Mouse (Mus musculus) heart, embryonic 12.5 days (tissue): ENCODE results near the gene Limch1. TPM values are rescaled to one million over a fixed set of nuclear protein-coding genes. Genes with fewer than 3 reads are reported as not detected.

Source experiments
- ATAC-seq: fragments of 200-750 bp; cut with Nextera tagmentation; 2 replicates; pipeline ENCODE4 v1.8.0; 2017; ENCODE audit warnings: moderate TSS enrichment, moderate library complexity; ENCODE audit not compliant: insufficient number of reproducible peaks, low FRiP score
- H3K27ac ChIP-seq: fragments of 300-500 bp; sonication (generic); 2 replicates; pipeline ENCODE4 v1.5.1; 2016; ENCODE audit warnings: mild to moderate bottlenecking, moderate library complexity; ENCODE audit not compliant: poor library complexity, severe bottlenecking
- H3K27me3 ChIP-seq: fragments of 300-500 bp; sonication (generic); replicated peaks from 2 replicates; pipeline ENCODE4 v1.6.1; 2016; ENCODE audit warnings: mild to moderate bottlenecking, moderate library complexity
- H3K36me3 ChIP-seq: fragments of 300-500 bp; sonication (generic); 2 replicates; pipeline ENCODE4 v1.6.1; 2016; ENCODE audit warnings: mild to moderate bottlenecking, moderate library complexity
- H3K4me1 ChIP-seq: fragments of 300-500 bp; sonication (generic); replicated peaks from 2 replicates; pipeline ENCODE4 v1.6.1; 2016; ENCODE audit warnings: mild to moderate bottlenecking
- H3K4me2 ChIP-seq: fragments of 300-500 bp; sonication (generic); 2 replicates; pipeline ENCODE4 v1.6.1; 2016; ENCODE audit warnings: mild to moderate bottlenecking, moderate library complexity
- H3K4me3 ChIP-seq: fragments of 300-500 bp; sonication (generic); 2 replicates; pipeline ENCODE4 v1.5.1; 2016; ENCODE audit warnings: mild to moderate bottlenecking
- H3K9ac ChIP-seq: fragments of 300-500 bp; sonication (generic); 2 replicates; pipeline ENCODE4 v1.6.1; 2016; ENCODE audit warnings: mild to moderate bottlenecking, moderate library complexity
- H3K9me3 ChIP-seq: fragments of 300-500 bp; sonication (generic); replicated peaks from 2 replicates; pipeline ENCODE4 v1.6.1; 2016; ENCODE audit warnings: mild to moderate bottlenecking, moderate library complexity
- WGBS: fragments of 180-500 bp; shearing (Covaris S2); methylation state at CpG from one replicate; pipeline ENCODE4 v1.1.7; 2016; 5-methylcytosine and 5-hydroxymethylcytosine counted together
- polyA plus RNA-seq: library from polyadenylated mRNA; unstranded; fragments of >200 nt; fragmentation: Nextera tagmentation; extraction: Ambion mirVana; gene quantifications from 2 replicates; pipeline ENCODE4 v1.2.1, GENCODE M21; 2016

Limch1 gene
- polyA plus RNA-seq, 1 experiment from 2014 or later = 25.0 TPM

DNA sequence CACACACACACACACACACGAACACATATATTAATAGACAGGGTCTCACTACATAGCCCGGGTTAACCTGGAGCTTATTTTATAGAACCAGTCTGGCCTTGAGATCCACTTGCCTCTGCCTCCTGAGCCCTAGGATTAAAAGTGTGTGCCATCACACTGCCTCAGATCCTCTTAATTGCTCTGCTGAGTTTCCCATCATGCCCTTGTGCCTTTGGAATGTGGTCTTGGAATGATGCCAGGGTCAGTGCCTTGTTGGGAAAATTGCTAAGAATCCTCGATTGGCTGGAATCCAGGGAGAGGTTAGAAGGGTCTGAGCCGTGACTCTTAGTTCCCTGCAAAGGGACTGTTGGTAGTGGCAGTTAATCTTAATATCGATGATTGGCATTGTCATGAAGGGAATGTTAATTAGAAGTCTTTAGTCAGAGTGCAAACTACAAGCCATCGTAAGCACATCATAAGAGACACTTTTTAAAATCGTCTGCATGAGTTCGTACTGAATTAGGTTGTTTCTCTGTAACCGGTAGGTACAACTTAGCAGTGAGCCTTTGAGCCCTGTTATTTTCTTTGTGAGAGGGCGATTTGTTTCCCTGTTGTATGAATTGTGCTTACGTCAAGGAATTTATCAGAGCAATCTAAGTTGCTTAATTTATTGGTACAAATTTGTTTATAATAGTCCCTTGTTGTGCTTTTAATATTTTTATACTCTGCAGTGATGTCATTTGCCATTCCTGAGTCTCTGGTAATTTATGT is 109.9 kb downstream of the Limch1 start:
- no peak overlapping the region for H3K27ac ChIP-seq
- 67% methylated on average over 11 of the region's 11 CpGs for WGBS
- no peaks in the 10 kb centered on the region for H3K27me3 ChIP-seq
- H3K4me3 ChIP-seq = no peak overlapping the region
- H3K9me3 ChIP-seq = no peaks in the 10 kb centered on the region
- H3K4me1 ChIP-seq = peaks cover 21% of the 10 kb centered on the region
- H3K36me3 ChIP-seq = no peaks in the 10 kb centered on the region
- no peak for ATAC-seq
- no peak overlapping the region for H3K4me2 ChIP-seq
- H3K9ac ChIP-seq = no peak overlapping the region

DNA sequence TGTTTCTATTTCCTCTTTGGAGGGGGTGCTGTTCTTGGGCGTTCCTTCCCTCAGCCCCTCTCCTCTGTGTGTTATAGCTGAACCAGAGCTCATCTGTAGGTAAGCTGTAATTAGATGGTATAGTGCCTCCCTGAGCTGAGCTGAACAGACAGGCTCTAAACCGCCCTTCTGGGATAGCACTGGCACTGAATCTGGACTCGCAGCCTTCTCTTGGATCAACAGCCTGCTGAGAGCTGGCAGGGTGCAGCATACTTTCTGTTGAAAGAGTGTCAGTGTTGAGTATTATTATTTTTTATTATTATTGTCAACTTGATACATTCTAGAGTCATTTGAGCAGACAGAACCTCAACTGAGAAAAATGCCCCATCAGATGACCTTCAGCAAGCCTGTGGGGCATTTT is 113.9 kb downstream of the Limch1 start:
- no peak for ATAC-seq
- no peaks in the 10 kb centered on the region for H3K9me3 ChIP-seq
- peaks cover 33% of the 10 kb centered on the region for H3K4me1 ChIP-seq
- no peaks in the 10 kb centered on the region for H3K36me3 ChIP-seq
- H3K27me3 ChIP-seq = no peaks in the 10 kb centered on the region
- no peak overlapping the region for H3K4me3 ChIP-seq
- H3K27ac ChIP-seq = no peak overlapping the region
- H3K4me2 ChIP-seq = no peak overlapping the region
- WGBS = 87% methylated on average over 3 of the region's 3 CpGs
- H3K9ac ChIP-seq = no peak overlapping the region

DNA sequence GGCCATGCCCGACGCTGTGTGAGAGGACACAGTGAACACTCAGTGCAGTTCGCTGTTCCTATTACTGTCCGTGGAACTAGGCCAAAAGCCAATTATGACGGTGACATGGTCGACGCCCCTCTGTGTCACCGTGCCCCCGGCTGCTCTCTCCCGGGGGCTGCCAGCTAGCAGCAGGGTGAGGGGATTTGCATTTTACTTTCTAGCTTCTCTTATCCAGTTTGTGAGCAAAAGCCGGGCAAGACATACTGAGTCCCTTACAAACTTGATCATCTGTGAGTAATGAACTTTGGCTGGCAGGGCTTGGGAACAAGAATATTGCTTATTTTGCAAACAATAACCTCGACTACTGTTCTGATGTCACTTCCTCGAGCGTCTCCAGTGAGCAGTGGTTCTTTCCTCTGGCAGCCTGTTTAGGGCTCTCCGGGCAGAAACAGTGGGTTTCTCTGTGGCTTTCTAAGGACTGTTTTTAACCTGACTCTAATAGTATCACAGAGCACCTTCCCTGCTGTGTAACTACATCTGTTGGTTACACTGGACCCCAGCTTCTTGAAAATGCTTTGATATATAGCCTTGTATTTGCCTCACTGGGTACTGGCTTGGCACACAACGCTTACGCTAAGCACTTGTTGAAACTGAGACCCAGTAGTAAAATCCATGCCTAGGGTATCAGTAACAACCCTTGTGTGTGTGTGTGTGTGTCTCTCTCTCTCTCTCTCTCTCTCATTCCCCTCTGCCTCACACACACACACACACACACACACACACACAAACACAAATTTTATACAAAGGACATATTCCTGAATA is 115.8 kb downstream of the Limch1 start:
- no peaks in the 10 kb centered on the region for H3K36me3 ChIP-seq
- no peaks in the 10 kb centered on the region for H3K9me3 ChIP-seq
- no peak overlapping the region for H3K9ac ChIP-seq
- H3K27ac ChIP-seq = no peak overlapping the region
- 45% methylated on average over 17 of the region's 17 CpGs for WGBS
- H3K4me3 ChIP-seq = no peak overlapping the region
- no peak for ATAC-seq
- peaks cover 30% of the 10 kb centered on the region for H3K4me1 ChIP-seq
- peak overlapping the region; percentile 40 for H3K4me2 ChIP-seq
- H3K27me3 ChIP-seq = no peaks in the 10 kb centered on the region

DNA sequence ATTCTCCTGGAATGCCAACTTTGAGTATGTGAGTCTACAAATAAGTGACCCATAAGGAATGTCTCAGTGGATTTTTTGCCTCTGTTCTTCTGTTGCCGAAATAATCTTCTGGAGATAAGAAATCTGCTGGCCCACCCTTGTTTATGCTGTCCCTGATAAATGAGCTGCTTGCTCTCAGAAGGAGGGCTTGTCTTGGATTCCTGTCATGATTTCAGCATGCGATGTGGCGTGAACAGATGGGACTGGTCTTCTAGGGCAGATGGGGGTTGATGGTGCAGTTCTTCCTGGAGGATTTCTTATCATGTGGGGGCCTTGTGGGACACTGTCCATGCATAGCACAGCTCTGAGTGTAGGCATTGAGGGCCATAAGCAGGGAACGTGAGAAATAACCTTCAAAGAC is 116.5 kb downstream of the Limch1 start:
- ATAC-seq = no peak
- Histone ChIP-seq H3K36me3 (no peaks in the 10 kb centered on the region), H3K4me3 (no peak overlapping the region), H3K9me3 (no peaks in the 10 kb centered on the region), H3K27ac (no peak overlapping the region), H3K9ac (no peak overlapping the region), H3K27me3 (no peaks in the 10 kb centered on the region), H3K4me2 (no peak overlapping the region), H3K4me1 (peaks cover 24% of the 10 kb centered on the region)
- WGBS = 29% methylated on average over 4 of the region's 4 CpGs

DNA sequence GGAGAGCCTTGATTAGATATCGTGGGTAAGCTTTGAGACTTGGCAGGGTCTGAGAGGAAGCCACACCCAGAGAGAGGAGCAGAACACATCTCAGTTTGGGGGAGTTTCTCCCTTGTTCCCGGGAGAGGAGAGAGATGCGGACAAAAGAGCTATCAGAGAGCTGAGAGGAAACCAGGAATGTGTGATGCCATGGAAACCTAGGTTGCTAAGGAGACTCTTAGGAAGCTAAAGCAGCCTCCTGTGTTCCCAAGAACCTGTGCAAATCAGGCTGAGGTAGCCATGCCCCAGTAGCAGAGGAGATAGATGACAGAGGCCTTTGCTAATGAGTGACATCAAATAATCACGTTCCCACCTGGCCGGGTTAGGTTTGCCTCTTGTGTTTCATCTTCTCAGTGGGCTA is 119.6 kb downstream of the Limch1 start:
- Histone ChIP-seq H3K9me3 (no peaks in the 10 kb centered on the region), H3K27me3 (no peaks in the 10 kb centered on the region), H3K36me3 (no peaks in the 10 kb centered on the region), H3K4me3 (no peak overlapping the region), H3K4me1 (peaks cover 20% of the 10 kb centered on the region), H3K27ac (no peak overlapping the region), H3K9ac (no peak overlapping the region), H3K4me2 (no peak overlapping the region)
- ATAC-seq = no peak
- 47% methylated on average over 5 of the region's 5 CpGs for WGBS

DNA sequence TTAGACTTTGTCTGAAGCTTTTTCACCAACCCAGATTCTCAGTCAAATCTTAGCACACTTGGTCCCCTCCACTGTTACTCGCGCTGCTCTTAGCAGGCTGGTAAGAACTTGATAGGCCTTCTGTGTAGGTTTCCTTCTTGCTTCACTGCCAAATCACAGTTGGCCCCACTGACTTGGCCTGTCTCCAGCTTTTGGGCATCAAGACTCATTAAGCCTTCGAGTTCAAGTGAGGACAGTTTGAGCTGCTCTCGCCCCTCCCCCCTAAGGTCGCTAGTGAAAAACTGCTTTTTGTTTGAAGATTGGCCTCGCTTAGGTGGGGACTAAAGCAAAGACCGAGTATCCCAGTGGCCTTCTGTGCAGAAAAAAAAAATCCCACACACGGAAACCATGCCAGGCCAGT is 120.4 kb downstream of the Limch1 start:
- 65% methylated on average over 8 of the region's 8 CpGs for WGBS
- Histone ChIP-seq H3K4me3 (no peak overlapping the region), H3K27me3 (no peaks in the 10 kb centered on the region), H3K4me2 (no peak overlapping the region), H3K27ac (no peak overlapping the region), H3K36me3 (no peaks in the 10 kb centered on the region), H3K4me1 (peaks cover 19% of the 10 kb centered on the region), H3K9me3 (no peaks in the 10 kb centered on the region), H3K9ac (no peak overlapping the region)
- ATAC-seq = no peak

DNA sequence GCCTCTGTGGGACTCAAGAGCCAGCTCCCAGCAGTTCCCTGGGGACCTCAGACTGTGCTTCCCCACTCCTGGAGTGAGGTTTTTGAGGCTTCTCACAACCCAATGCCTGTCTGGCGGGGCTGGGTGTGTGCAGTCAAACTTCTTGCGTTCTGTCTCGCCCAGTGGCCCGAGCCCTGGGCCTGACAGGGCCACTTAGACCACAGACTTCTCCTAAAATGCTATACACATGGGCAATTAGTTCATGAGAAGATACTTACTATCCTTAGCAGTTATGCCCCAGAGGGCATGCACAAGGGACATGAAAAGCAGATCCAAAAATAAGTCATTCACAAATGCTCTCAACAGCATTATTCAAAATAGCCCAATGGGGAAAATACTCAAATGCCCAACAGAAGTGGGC is 123.9 kb downstream of the Limch1 start:
- Histone ChIP-seq H3K27me3 (no peaks in the 10 kb centered on the region), H3K9ac (no peak overlapping the region), H3K4me2 (no peak overlapping the region), H3K4me1 (0 out of 2 replicates have a peak, but pooled peaks cover 3% of the 10 kb centered on the region), H3K4me3 (no peak overlapping the region), H3K9me3 (no peaks in the 10 kb centered on the region), H3K27ac (no peak overlapping the region), H3K36me3 (no peaks in the 10 kb centered on the region)
- ATAC-seq = no peak
- WGBS = 86% methylated on average over 4 of the region's 4 CpGs

DNA sequence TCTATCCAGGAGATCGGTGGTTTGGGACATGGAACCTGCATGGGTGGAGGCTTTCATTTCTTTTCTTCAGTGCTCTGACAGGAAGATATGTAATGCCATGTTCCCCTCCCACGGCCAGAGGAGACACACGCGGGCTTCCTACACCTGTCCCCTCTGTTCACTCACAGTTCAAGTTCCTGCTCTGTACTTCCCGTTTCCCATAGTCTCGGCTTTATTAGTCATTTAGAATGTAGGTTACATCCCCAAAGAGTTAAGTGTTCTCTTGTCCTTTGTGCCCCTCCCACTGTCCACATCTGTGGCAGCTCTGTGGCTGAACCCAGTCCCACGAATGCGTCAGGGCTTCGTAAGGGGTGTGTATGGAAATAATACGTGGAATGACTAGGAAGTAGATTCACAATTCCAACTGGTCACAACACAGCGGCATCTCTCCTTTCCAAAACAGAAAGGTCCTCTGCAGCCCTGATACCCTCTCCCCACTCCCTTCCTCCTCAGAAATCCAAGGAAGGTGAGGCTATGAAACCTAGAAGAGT is 126.0 kb downstream of the Limch1 start:
- ATAC-seq = no peak
- Histone ChIP-seq H3K27me3 (no peaks in the 10 kb centered on the region), H3K27ac (no peak overlapping the region), H3K36me3 (no peaks in the 10 kb centered on the region), H3K4me2 (no peak overlapping the region), H3K9me3 (no peaks in the 10 kb centered on the region), H3K4me1 (no peaks in the 10 kb centered on the region), H3K4me3 (no peak overlapping the region), H3K9ac (no peak overlapping the region)
- WGBS = 81% methylated on average over 11 of the region's 11 CpGs

DNA sequence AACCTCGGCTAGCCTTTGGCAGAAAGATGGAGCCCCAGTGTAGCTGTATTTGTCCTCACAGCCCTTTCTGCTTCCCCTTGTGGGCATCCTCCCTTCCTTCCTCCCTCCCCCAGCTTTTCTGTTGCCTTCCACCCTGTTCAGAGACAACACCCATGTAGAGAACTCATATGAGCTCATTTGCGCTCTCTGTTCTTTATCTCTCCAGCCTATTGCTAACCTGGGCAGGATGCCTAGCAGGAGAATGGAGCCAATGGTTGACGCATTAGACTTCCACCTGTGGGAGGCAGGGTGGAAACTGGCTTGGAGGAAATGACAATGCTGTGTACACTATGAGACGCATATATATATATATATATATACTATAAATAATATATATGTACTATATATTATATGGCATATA is 126.4 kb downstream of the Limch1 start:
- ATAC-seq = no peak
- H3K36me3 ChIP-seq = no peaks in the 10 kb centered on the region
- 77% methylated on average over 4 of the region's 4 CpGs for WGBS
- no peaks in the 10 kb centered on the region for H3K27me3 ChIP-seq
- H3K9ac ChIP-seq = no peak overlapping the region
- no peak overlapping the region for H3K4me2 ChIP-seq
- no peak overlapping the region for H3K27ac ChIP-seq
- no peaks in the 10 kb centered on the region for H3K4me1 ChIP-seq
- H3K4me3 ChIP-seq = no peak overlapping the region
- no peaks in the 10 kb centered on the region for H3K9me3 ChIP-seq

DNA sequence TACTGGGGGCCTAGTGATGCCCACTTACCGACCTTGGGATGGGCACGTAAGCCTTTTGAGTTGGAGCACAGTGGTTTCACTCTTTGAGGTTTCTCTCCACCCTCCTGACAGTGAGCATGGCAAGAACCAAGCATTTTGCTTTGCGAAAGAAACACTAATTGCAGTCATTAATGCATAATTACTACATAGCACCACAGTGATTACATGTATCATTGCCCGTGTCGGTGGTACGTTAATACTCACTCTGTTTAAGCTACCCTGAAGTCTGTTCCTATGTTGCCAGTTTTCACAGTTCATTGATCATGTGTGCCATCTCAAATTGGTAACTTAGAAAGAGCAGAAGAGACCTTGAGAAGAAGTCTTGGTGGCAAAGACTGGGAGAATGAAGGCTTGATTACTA is 127.1 kb downstream of the Limch1 start:
- Histone ChIP-seq H3K9me3 (no peaks in the 10 kb centered on the region), H3K27me3 (no peaks in the 10 kb centered on the region), H3K27ac (no peak overlapping the region), H3K36me3 (no peaks in the 10 kb centered on the region), H3K4me3 (no peak overlapping the region), H3K4me1 (no peaks in the 10 kb centered on the region), H3K4me2 (no peak overlapping the region), H3K9ac (no peak overlapping the region)
- WGBS = 86% methylated on average over 6 of the region's 6 CpGs
- ATAC-seq = no peak

DNA sequence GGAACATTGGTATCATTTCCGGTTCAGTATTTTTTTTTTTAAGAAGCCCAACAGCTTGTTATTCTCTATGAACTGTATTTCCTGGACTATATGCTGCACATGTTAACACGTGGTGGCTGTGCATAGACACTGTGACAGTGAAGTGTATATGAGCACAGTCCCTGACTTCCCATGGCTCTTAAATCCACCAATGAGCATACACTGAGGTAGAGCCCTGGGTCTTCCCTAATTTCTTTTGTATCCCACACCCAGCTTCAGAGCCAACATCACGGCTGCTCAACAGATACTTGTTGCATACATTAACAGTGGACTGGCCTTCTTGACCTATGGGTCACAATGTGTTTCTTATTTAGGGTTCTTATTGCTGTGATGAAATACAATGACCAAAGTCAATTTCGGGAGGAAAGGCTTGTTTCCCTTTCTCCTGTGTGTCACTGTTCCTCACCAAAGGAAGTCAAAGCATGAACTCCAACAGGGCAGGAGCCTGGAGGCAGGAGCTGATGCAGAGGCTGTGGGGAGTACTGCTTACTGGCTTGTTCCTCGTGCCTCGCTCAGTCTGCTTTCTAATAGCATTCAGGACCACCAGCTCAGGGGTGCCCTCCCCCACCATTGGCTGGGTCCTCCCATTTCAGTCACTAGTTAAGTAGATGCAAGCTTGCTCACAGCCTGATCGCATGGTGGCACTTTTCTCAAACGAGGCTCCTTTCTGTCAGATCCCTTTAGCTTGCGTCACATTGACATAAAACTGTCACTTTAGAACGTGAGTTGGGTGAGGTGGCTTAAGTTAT is 130.6 kb downstream of the Limch1 start:
- no peak overlapping the region for H3K4me3 ChIP-seq
- no peak overlapping the region for H3K27ac ChIP-seq
- no peaks in the 10 kb centered on the region for H3K27me3 ChIP-seq
- H3K4me1 ChIP-seq = no peaks in the 10 kb centered on the region
- no peaks in the 10 kb centered on the region for H3K36me3 ChIP-seq
- no peak overlapping the region for H3K4me2 ChIP-seq
- 52% methylated on average over 10 of the region's 10 CpGs for WGBS
- no peak overlapping the region for H3K9ac ChIP-seq
- H3K9me3 ChIP-seq = no peaks in the 10 kb centered on the region
- ATAC-seq = no peak
